Mouse (Mus musculus) heart, adult 8-10 months (tissue): ENCODE results near the gene Kcnh8. TPM values are rescaled to one million over a fixed set of nuclear protein-coding genes. Genes with fewer than 3 reads are reported as not detected.

Experiments used
- DNase-seq: peaks from one replicate; pipeline ENCODE4 v3.0.0; 2022; ENCODE audit warnings: low spot score
- total RNA-seq, 4 experiments: library from RNA; stranded (reverse); gene quantifications; 2 replicates each; pipeline ENCODE4 v1.2.4; 2022

The Kcnh8 gene
- not detected for total RNA-seq

DNA sequence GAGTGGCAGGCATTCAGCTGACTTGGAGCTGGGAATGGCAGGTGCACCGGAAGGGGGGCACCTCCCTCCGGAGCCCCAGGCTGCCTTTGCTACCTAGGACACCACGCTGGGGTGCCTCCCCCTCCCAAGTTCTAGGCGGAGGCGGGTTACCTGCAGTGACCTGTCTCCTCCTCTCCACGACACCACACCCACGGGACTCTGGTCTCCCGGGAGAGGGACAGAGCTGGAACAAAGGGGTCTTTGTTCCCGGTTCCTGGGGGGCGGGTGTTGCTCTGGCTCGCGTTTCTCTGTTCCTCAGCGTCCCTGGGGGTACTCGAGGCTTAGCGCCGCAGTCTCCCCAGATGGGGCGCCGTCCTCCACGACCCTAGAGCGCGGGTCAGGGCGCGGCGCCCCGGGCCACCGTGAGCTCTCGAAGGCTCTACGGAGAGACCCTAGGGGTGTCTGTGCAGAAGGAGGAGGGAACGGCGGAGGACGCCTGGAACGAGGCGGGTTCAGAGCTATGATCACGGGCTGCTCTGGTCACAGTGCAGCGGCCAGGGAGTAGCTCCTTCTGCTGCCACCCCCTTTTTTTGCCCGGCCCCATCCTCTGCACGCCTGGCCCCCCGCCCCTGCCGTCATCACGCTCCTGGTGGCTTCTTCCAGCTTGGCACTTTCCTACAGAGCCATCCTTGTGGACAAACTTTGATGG is at the start of gene Kcnh8:
Gene Kcnh8, plus strand, starts transcription at position 617 of the 688 bp plus-strand sequence.
- no peak for DNase-seq

- DNase-seq, result peak; percentile 41
Observed at GRCm38 (mm10) chr17:52559961-52560720, 42.4 kb upstream of the Kcnh8 start.

DNA sequence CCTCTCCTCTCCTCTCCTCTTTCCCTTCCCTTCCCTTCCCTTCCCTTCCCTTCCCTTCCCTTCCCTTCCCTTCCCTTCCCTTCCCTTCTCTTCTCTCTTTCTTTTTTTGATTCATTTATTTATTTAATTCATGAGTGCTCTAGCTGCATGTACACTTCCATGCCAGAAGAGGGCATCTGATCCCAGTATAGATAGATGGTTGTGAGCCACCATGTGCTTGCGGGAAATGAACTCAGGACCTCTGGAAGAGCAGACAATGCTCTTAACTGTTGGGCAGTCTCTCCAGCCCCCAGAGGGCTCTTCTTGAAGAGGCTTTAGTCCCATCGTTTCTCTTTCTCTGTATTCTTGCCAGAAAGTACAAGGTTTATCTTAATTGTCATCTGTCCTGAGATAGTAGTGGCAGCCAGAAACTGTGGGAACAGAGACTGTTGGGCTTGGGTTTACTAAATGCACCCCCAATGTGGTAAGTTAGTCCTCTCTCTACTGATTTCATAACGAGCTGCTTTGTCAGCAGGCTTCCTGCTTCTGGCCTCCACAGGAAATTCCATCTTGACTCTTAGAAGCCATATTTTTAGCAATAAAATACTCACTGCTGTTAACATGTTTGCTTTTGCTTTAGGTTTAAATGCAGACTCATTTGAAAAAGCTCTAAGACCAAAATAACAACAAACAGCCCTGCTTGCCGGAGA is 36.9 kb upstream of the Kcnh8 start:
- no peak for DNase-seq

DNA sequence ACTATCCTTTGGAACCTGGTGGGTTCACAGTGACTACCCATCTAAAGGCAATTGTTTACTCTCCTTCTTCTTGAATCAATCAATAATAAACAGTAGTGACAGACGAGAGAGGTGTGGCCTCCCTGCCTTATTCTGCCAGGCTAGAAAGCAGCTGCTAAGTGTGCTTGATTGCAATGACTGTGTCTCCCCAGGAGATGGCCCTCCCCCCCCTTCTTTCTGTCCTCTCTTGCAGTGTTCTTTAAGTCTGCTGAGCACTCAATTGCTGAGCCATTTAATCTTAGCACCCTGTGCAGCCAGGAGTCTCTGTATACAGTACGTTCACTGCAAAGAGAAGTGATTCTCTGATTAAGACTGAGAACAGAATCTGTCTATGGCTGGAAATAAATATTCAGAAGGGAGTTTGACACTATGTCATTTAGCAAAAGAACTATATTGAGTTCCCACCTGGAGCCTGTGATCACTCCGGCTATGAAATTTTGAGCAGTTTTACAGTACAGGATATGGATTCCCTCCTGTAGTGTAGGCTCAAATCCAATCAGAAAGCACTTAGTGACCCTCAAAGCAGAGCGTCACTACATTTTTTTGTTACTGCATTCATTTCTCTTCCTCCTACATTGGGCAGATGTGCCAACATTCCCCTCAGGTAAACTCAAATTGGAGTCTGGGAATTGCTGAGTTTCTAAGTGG is 32.8 kb upstream of the Kcnh8 start:
- DNase-seq, result no peak

- DNase-seq, result no peak
Observed at GRCm38 (mm10) chr17:52572229-52572628, 30.3 kb upstream of the Kcnh8 start.

- DNase-seq, result no peak
Observed at GRCm38 (mm10) chr17:52591503-52592194, 10.9 kb upstream of the Kcnh8 start.

DNA sequence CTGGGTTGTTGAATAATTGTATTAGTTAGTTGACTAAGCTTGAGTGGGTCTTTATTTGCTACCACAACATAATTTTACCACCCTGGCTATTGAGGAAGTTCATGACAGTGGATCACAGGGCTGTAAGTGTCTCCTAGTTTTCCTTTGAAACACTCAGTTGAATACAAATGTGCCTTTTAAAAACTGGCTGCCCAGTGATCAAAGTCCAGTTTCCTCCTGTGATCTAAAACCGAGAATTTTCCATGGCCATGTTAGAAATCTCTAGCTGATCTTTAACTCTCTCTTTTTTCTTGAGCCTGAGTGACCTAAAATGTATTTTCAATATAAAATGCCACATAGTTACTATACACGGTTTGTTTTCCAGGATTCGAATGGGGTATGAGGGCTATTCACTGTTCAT is 3.4 kb upstream of the Kcnh8 start:
- DNase-seq, result no peak

GRCm38 (mm10) chr17:52600882-52601371 is 1.6 kb upstream of the Kcnh8 start:
- DNase-seq, result peak; percentile 9

DNA sequence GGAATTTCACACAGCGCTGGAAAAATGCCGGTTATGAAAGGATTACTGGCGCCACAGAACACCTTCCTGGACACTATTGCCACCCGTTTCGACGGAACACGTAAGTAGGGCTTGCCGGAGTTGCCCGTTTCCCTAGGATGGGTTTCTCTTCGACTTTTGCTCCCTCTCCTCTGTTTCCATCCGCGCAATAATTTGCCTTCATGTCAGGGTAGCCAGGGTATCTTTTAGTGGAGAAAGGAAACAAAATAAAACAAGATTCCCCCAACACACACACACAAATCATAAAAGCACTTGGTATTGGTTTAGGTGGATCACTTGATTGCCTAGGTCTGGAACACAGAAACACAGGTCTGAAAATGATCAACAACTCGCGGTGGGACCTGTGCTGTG is 267 bp downstream of the Kcnh8 start:
- no peak for DNase-seq

DNA sequence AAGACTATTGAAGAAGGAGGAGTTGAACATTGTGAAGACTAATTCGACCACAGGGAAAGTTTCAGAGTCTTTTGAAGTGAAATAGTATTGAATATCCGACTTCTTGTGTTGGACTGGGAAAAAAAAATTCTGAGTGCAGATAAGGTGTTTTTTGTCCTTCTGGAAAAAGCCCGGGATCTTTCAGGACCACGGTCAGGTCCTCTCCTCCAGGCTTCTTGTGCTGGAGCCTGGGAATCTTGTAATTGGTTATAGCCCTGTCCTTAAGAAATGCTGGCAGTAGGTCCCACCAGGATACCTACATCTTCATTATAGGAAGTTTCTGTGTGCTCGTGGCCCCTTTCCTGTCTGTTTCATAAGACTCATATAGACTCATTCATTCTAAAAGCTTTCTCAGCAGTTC is 902 bp downstream of the Kcnh8 start:
- no peak for DNase-seq

DNA sequence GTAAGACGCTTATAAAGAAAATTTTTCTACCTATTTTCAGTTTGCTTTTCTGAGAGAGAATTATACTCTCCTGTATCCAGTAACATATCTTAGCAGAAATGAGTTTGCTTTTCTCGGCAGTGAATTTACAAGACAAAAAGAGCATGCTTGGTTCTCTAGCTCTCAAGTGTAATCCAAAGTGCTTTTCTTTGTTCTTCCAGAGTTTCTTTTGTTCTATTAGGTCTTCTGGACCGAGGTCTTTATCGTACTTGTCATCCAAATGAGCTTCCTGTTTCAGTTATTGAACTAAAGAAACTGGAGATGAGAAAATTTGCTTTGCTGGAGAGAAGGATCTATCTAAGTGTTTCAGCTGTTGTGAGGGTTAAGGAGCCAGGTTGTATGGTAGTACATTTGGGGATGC is 8.9 kb downstream of the Kcnh8 start:
- no peak for DNase-seq

DNA sequence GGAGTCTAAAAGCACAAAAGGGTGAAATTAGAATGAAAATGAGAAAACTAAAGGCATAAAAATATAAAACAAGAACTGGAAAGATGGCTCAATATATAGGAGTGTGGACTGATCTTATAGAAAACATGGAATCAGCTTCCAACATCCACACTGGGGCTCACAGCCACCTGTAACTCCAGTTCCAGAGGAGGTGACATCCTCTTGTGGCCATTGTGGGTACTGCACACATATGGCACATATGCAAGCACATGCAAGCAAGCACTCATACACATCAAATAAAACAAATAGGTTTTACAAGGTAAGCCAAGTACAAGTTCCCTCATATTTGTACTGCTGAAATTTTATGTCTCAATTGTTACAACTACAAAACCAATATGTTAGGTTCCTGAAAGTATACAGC is 46.7 kb downstream of the Kcnh8 start:
- DNase-seq, result no peak

DNA sequence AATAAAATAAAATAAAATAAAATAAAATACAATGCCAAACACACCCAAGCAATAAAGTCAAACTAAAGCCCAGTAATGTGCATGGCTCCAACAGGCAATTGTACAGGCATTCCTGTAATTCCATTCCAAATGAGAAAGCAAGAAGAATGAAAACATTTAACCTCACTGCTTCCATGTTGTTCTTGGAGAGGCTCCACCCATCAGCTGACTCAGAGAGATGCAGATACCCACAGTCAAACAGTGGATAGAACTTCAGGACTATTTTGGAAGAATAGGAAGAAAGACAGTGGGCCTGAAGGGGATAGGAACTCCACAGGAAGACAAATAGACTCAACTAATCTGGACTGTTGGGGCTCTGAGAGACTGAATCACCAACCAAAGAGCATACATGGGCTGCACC is 89.5 kb downstream of the Kcnh8 start:
- no peak for DNase-seq

- DNase-seq, result no peak
Observed at GRCm38 (mm10) chr17:52701944-52702343, 99.4 kb downstream of the Kcnh8 start.

GRCm38 (mm10) chr17:52712319-52712718 is 109.8 kb downstream of the Kcnh8 start:
- no peak for DNase-seq

DNA sequence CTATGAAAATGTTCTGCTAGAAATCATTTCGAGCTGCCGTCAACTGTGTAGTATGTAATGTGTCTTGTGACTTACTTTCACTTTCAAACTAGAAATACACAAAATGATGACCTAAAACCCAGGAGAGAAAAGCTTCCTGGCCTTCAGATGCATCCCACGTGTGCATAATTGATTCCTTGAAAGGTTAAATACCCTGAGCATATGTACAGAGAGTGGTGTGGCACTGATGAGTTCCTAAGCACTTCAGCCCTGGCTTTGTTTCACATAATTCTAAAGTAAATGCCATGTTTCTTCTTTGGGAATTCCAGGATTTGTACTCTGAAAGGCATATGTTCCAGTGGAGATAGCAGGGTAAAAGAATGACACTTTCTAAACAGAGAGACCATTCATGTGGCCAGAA is 119.7 kb downstream of the Kcnh8 start:
- DNase-seq, result no peak

GRCm38 (mm10) chr17:52728806-52729205 is 126.3 kb downstream of the Kcnh8 start:
- DNase-seq, result no peak

DNA sequence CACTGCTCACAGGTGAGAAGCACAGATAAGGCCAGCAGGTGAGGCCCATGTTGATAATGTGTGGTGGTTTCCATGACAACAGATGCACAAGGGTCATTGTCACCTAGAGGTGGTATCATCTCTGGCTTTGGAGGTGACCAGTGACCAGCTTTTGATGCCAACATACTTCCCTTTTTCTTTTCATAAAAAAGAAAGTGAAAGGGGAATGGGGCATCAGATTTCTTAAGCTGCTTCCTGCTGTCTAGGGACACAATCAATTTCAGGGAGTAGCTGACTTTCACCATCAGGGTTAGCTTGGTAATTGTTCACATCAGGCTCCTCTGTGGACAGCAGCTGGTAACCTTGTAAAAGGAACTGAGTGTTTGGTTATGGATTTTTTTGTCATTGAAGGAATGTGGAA is 135.9 kb downstream of the Kcnh8 start:
- DNase-seq, result no peak

DNA sequence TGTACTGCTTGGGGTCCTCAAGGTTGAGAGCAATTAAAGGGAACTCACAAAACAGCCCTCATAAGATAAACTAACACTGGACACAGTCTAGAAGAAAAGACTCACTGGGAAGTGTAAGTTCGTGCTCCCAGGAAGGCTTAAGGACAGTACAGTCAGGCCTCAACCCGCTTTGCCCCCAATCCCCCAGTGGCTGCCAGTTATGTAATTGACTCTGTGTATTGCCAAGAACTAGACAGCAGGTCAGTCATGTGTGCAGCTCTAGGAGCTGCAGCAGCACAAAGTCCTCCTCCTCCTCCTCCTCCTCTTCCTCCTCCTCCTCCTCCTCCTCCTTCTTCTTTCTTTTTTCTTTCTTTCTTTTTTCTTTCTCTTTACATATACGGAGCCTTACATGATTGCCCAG is 185.6 kb downstream of the Kcnh8 start:
- DNase-seq, result no peak

DNA sequence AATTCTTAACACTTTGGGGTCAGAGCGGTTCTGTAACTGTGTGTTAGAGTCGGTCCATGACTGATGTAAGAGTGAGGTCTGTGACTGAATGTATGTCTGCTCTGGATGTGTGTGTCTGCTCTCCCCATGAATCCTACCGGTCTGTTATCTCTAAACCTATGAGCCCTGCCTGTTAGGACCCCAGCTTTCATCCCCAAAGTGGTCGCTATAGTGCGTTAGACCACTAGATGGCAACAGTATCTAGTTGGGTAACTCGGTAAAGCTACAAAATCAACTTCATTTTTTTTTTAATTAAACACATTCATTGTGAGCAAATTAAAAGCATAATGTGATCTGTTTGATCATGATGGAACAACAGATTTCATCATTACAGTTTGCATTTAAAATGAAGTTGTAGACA is 202.0 kb downstream of the Kcnh8 start:
- DNase-seq, result no peak

DNA sequence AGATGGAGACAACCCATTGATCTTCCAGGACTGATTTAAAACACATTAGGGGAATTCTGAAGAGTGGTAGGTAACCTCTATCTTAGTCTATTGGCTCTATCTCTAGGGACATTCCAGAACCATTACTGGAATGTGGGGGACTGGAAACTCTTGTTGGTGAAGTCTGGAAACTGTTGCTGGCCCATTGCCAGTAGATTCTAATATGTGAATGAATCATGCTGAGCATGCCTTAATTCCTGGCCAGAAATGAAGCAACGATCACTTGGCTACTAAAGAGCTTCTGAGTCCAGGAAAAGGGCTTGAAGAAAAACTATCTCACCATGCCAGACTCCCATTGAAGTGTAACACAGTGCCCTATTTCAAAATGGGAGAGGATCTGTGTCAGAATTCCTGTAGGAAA is 208.3 kb downstream of the Kcnh8 start:
- peak; percentile 6 for DNase-seq
